Mouse (Mus musculus) neural tube, embryonic 15.5 days (tissue): ENCODE results near the gene Olfr748. TPM values are rescaled to one million over a fixed set of nuclear protein-coding genes. Genes with fewer than 3 reads are reported as not detected.
"Not testable (repeated sequence)": the region's sequence is repeated elsewhere in the genome, so short reads cannot be mapped to it uniquely, and the experiment has no call there.

Source experiments
- ATAC-seq: fragments of 200-750 bp; cut with Nextera tagmentation; 2 replicates; pipeline ENCODE4 v1.8.0; 2017; ENCODE audit warnings: mild to moderate bottlenecking, moderate TSS enrichment, moderate library complexity; ENCODE audit not compliant: low FRiP score
- H3K27ac ChIP-seq: fragments of 300-500 bp; sonication (generic); replicated peaks from 2 replicates; pipeline ENCODE4 v1.5.1; 2015; ENCODE audit warnings: mild to moderate bottlenecking, inconsistent platforms
- H3K27me3 ChIP-seq: fragments of 300-500 bp; sonication (generic); replicated peaks from 2 replicates; pipeline ENCODE4 v1.6.1; 2015; ENCODE audit warnings: inconsistent platforms
- H3K36me3 ChIP-seq: fragments of 300-500 bp; sonication (generic); 2 replicates; pipeline ENCODE4 v1.6.1; 2015; ENCODE audit warnings: inconsistent platforms
- H3K4me1 ChIP-seq: fragments of 300-500 bp; sonication (generic); 2 replicates; pipeline ENCODE4 v1.6.1; 2015; ENCODE audit warnings: inconsistent platforms
- H3K4me2 ChIP-seq: fragments of 300-500 bp; sonication (generic); 2 replicates; pipeline ENCODE4 v1.6.1; 2015; ENCODE audit warnings: inconsistent platforms, mild to moderate bottlenecking, moderate library complexity
- H3K4me3 ChIP-seq: fragments of 300-500 bp; sonication (generic); replicated peaks from 2 replicates; pipeline ENCODE4 v1.5.1; 2015; ENCODE audit warnings: mild to moderate bottlenecking, inconsistent platforms
- H3K9ac ChIP-seq: fragments of 300-500 bp; sonication (generic); replicated peaks from 2 replicates; pipeline ENCODE4 v1.6.1; 2015; ENCODE audit warnings: mild to moderate bottlenecking, inconsistent platforms
- H3K9me3 ChIP-seq: fragments of 300-500 bp; sonication (generic); replicated peaks from 2 replicates; pipeline ENCODE4 v1.6.1; 2016; ENCODE audit warnings: inconsistent platforms
- WGBS: fragments of 180-500 bp; shearing (Covaris S2); methylation state at CpG from one replicate; pipeline ENCODE4 v1.1.7; 2015; ENCODE audit warnings: mixed read lengths; 5-methylcytosine and 5-hydroxymethylcytosine counted together
- polyA plus RNA-seq: library from polyadenylated mRNA; unstranded; fragments of >200 nt; fragmentation: Nextera tagmentation; extraction: Ambion mirVana; gene quantifications from 2 replicates; pipeline ENCODE4 v1.2.1, GENCODE M21; 2015

Gene Olfr748
- polyA plus RNA-seq = not detected in 2 replicates

DNA sequence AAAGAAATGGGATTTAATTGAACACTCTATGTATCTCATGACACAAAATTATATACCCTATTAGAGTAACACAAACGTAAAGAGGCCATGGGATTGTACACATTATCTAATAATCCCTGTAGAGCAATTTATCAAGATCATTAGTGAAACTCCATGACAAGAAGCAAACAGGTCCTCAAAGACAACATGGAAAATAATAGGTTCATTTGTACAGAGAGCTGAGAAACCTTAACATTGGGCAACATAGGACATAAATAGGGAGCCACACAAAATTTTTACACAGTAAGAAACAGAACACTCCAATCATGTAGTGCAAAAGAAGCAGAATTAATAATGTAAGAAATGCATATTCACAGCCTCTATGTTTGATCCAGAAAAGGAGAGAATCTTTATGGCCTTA, at the start of gene Olfr748:
TSS of gene Olfr748 (plus strand) at position 301 of the 400 bp plus-strand sequence.
- 73% methylated on average over 1 of the region's 1 CpGs for WGBS

DNA sequence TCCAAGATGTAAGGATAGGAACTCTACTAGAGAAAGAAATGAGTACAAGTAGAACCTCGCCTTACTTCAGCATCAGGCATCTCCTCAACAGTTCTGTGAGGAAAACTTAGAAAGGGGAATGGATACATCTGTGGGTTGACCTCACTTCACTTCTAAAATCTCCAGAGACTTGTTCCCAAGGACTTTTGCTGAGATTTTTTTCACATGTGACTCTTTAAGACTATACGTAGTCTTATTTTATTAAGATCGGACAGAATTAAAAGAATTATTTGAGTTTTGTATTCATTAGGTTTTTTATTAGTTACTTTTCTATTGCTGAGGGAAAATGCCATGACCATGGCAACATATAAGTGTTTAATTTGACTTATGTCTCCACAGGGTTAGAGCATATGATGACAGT, 14.1 kb upstream of the Olfr748 start, which contains the start of gene Olfr747:
TSS of gene Olfr747 (minus strand) at position 101 of the 400 bp plus-strand sequence.
- H3K4me1 ChIP-seq = no peaks in the 10 kb centered on the region
- no peaks in the 10 kb centered on the region for H3K36me3 ChIP-seq
- WGBS = 95% methylated on average over 3 of the region's 3 CpGs
- no peak within 1 kb of the TSS for H3K4me2 ChIP-seq
- no peak within 1 kb of the TSS for H3K9ac ChIP-seq
- no peak within 1 kb of the TSS for H3K4me3 ChIP-seq
- no peaks in the 10 kb centered on the region for H3K27me3 ChIP-seq
- ATAC-seq = no peak
- no peaks in the 10 kb centered on the region for H3K9me3 ChIP-seq
- H3K27ac ChIP-seq = no peak within 1 kb of the TSS

More for the DNA sequence above, at the start of gene Olfr748:
- no peaks in the 10 kb centered on the region for H3K27me3 ChIP-seq
- no peaks in the 10 kb centered on the region for H3K36me3 ChIP-seq
- no peak for ATAC-seq
- no peaks in the 10 kb centered on the region for H3K4me1 ChIP-seq
- H3K4me2 ChIP-seq = no peak within 1 kb of the TSS
- no peak within 1 kb of the TSS for H3K27ac ChIP-seq
- no peaks in the 10 kb centered on the region for H3K9me3 ChIP-seq
- H3K4me3 ChIP-seq = no peak within 1 kb of the TSS
- no peak within 1 kb of the TSS for H3K9ac ChIP-seq

DNA sequence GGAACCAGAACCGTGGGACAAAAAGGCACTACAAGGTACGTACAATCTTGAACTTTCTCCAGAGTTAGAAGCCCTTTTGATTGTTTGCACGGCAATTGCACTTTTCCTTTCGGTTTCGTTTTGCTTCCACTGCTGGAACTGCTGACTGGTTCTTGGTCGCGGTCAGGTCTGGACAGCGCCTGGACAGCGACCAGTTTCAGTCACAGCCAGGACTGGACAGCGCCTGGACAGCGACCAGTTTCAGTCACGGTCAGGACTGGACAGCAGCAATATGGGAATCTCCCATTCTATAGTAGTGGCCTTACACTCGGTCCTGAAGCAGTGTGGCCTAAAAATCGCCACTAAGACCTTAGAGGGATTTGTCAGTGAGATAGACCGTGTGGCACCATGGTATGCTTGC, 12.7 kb downstream of the Olfr748 start:
- H3K9me3 ChIP-seq, H3K4me2 ChIP-seq, ATAC-seq, H3K36me3 ChIP-seq, H3K27me3 ChIP-seq, H3K9ac ChIP-seq, H3K4me1 ChIP-seq, H3K27ac ChIP-seq, H3K4me3 ChIP-seq: not testable (repeated sequence)
- WGBS = 91% methylated on average over 15 of the region's 15 CpGs

DNA sequence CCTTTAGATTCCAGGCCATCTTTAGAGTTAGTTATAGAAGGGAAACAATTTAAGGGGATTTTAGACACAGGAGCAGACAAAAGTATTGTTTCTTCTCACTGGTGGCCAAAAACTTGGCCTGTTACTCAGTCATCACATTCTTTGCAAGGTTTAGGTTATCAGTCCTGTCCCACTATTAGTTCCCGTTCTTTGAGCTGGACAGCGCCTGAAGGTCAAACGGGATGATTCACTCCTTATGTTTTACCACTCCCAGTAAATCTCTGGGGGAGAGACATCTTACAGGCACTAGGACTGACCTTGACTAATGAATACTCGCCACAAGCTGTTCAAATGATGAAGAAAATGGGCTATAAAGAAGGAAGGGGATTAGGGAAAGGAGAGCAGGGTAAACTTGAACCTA, 15.2 kb downstream of the Olfr748 start:
- not testable (repeated sequence) for H3K36me3 ChIP-seq, H3K27ac ChIP-seq, H3K9me3 ChIP-seq, ATAC-seq, H3K27me3 ChIP-seq, H3K4me2 ChIP-seq, H3K9ac ChIP-seq, H3K4me1 ChIP-seq, H3K4me3 ChIP-seq
- 82% methylated on average over 3 of the region's 4 CpGs for WGBS

DNA sequence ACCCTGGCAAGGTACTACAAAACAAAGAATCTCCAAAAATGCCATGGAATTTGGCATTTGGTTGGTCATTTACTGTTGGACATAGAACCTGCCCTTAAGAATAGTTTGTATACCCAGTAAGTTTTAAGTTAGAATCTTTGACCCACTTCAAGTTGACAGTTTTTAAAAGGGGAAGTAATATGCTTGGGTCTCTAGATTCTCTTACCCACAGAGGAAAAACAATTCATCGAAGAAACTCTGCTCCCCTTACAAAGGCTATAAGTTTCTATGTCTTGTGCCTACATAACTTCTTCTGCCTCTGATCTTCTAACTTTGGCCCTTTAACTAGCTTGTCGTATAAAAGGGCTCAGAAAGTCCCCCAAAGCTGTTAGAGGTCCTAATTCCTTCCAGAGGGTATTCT, 33.2 kb downstream of the Olfr748 start:
- 74% methylated on average over 2 of the region's 2 CpGs for WGBS
- Histone ChIP-seq H3K27ac (no peak overlapping the region), H3K4me3 (no peak overlapping the region), H3K36me3 (no peaks in the 10 kb centered on the region), H3K27me3 (no peaks in the 10 kb centered on the region), H3K4me1 (no peaks in the 10 kb centered on the region), H3K9ac (no peak overlapping the region), H3K9me3 (no peaks in the 10 kb centered on the region), H3K4me2 (no peak overlapping the region)
- ATAC-seq = no peak

DNA sequence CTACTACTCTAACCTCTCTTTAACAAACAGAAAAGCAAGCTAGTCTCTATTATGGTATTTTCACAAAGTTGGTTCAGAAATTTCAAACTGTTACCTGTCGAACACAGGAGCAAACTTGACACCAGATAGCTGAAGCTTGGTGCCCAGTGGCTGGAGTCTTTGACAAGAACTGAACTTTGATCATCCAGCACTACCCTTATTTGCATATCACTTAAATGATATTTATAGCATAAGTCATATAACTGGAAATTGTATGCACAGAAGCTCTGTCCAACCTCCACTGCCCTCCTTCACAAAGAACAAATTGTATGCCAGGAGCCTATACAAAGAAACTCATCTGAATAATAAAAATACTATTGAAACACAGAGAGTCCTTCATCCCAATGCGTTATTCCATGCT, 34.4 kb downstream of the Olfr748 start:
- WGBS = 76% methylated on average over 2 of the region's 2 CpGs
- Histone ChIP-seq H3K9ac (no peak overlapping the region), H3K27ac (no peak overlapping the region), H3K4me1 (no peaks in the 10 kb centered on the region), H3K4me2 (no peak overlapping the region), H3K4me3 (no peak overlapping the region), H3K27me3 (no peaks in the 10 kb centered on the region), H3K36me3 (no peaks in the 10 kb centered on the region), H3K9me3 (no peaks in the 10 kb centered on the region)
- no peak for ATAC-seq

DNA sequence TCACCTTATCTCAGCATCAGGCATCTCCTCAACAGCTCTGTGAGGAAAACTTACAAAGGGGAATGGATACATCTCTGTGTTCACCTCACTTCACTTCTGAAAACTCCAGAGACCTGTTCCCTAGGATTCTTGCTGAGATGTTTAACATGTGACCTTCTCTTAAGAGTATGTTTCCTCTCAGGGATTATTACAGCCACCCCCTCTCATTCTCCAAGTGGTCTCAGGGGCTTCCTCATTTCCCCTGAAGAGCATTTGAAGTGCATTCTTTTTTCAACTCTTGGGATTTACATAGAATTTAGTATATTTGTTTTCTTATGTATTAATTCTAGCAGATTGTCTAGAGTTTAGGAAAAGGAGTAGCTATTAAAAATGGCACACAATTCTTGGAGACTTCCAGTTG, 37.8 kb downstream of the Olfr748 start, which contains the start of gene Olfr749:
TSS of gene Olfr749 (minus strand) at position 101 of the 400 bp plus-strand sequence.
- no peak for ATAC-seq
- Histone ChIP-seq H3K4me1 (no peaks in the 10 kb centered on the region), H3K4me2 (no peak within 1 kb of the TSS), H3K27ac (no peak within 1 kb of the TSS), H3K9me3 (no peaks in the 10 kb centered on the region), H3K9ac (no peak within 1 kb of the TSS), H3K36me3 (no peaks in the 10 kb centered on the region), H3K27me3 (no peaks in the 10 kb centered on the region), H3K4me3 (no peak within 1 kb of the TSS)

DNA sequence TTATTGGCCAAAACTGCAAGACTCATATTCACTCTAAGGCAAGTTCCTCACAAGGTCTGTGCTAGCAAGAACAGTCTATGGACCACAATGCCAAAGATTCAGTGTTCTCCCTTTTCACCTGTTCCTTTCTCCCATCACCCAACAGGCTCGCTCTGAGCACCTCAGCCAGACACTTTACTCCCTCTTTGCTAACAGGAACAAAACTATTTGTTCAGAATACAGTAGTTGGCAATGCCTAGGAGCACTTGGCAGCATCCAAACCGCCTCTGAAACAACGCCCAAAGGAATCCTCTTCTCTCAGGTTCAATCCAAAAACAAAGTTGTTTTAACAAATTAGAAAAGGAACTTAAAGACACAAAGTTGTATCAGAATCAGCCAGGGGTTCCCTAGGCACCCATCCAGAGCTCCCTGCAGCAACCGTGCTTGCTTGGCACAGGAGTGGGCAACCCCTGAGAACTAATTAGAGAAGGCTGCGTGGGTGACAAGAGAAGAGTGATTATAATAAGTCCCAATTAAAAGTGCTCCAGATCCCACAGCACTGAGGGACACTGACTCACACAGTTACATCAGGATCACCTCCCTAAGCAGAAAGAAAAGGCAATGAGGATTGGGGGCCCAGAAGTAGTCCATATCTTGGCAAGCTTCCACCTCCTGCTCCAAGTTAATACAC, 51.4 kb downstream of the Olfr748 start:
- peaks cover 7% of the 10 kb centered on the region for H3K36me3 ChIP-seq
- no peak overlapping the region for H3K4me2 ChIP-seq
- H3K9ac ChIP-seq = no peak overlapping the region
- H3K27ac ChIP-seq = no peak overlapping the region
- no peak overlapping the region for H3K4me3 ChIP-seq
- H3K27me3 ChIP-seq = no peaks in the 10 kb centered on the region
- no peaks in the 10 kb centered on the region for H3K4me1 ChIP-seq
- WGBS = 68% methylated on average over 5 of the region's 5 CpGs
- no peaks in the 10 kb centered on the region for H3K9me3 ChIP-seq
- no peak for ATAC-seq

Other genes with a start within 250 kb of the Olfr748 start
- gene Olfr741, start 234.6 kb upstream of the Olfr748 start, polyA plus RNA-seq = not detected in 2 replicates
- not detected in 2 replicates for gene Olfr742, start 203.8 kb upstream of the Olfr748 start, polyA plus RNA-seq
- not detected in 2 replicates for gene Olfr743, start 185.5 kb upstream of the Olfr748 start, polyA plus RNA-seq
- gene Olfr744, start 92.5 kb upstream of the Olfr748 start, polyA plus RNA-seq = not detected in 2 replicates
- gene Olfr745, start 68.0 kb upstream of the Olfr748 start, polyA plus RNA-seq = not detected in 2 replicates
- gene Olfr746, start 60.3 kb upstream of the Olfr748 start, polyA plus RNA-seq = not detected in 2 replicates
- not detected in 2 replicates for gene Olfr747, start 14.2 kb upstream of the Olfr748 start, polyA plus RNA-seq
- gene Olfr749, start 37.7 kb downstream of the Olfr748 start, polyA plus RNA-seq = not detected in 2 replicates
- 114 and 119 TPM in 2 replicates for gene Ttc5, start 78.1 kb downstream of the Olfr748 start, polyA plus RNA-seq
- not detected in 2 replicates for gene Ccnb1ip1, start 100.4 kb downstream of the Olfr748 start, polyA plus RNA-seq
- gene Parp2, start 100.5 kb downstream of the Olfr748 start, polyA plus RNA-seq = 43.6 and 48.7 TPM in 2 replicates
- 3.1 and 4.0 TPM in 2 replicates for gene Tep1, start 163.2 kb downstream of the Olfr748 start, polyA plus RNA-seq
- gene Klhl33, start 190.1 kb downstream of the Olfr748 start, polyA plus RNA-seq = 3.4 and 4.1 TPM in 2 replicates
- 107 and 125 TPM in 2 replicates for gene Osgep, start 217.5 kb downstream of the Olfr748 start, polyA plus RNA-seq
- 157 and 177 TPM in 2 replicates for gene Apex1, start 217.6 kb downstream of the Olfr748 start, polyA plus RNA-seq
- gene Pip4p1, start 223.5 kb downstream of the Olfr748 start, polyA plus RNA-seq = 98.6 and 99.7 TPM in 2 replicates
- 20.5 and 36.3 TPM in 2 replicates for gene Pnp, start 223.7 kb downstream of the Olfr748 start, polyA plus RNA-seq
- not detected in 2 replicates for gene Gm49342, start 237.1 kb downstream of the Olfr748 start, polyA plus RNA-seq
- gene Pnp2, start 248.6 kb downstream of the Olfr748 start, polyA plus RNA-seq = 0.55 and 0.73 TPM in 2 replicates